Mouse (Mus musculus): Measurements from ENCODE around the gene Ldhb.

GRCm38 (mm10) chr6:142502519-142503125 lies 5.1 kb downstream of the Ldhb start:
- TF ChIP-seq CTCF (IDR thresholded peaks at IDR 0.05; ENCODE audit: control insufficient read depth, insufficient read depth, insufficient replicate concordance, low read depth, low read length) (no peak), POLR2A (IDR thresholded peaks at IDR 0.05; ENCODE audit: control insufficient read depth, low read depth, low read length) (no peak)

Data from testis, adult 2 months (tissue).